Mouse (Mus musculus): ENCODE measurements around the gene Cngb1.

- no peak for TF ChIP-seq CTCF (IDR thresholded peaks at IDR 0.05; ENCODE audit: low read depth, low read length)
- TF ChIP-seq POLR2A (IDR thresholded peaks at IDR 0.05; ENCODE audit: borderline replicate concordance, low read depth, low read length): no peak
These were observed 859 bp downstream of the Cngb1 start for GRCm38 (mm10) chr8:95305526-95305925.

Data from bone marrow macrophage, adult 2 months (primary cell).